Mouse (Mus musculus) T-helper 17 cell (primary cell): Measurements from ENCODE around the gene Dnm3.

Experiments used
- in situ Hi-C, 2 experiments: fragments of 300-600 bp; cut with MboI, MseI; formaldehyde crosslinking; loops; 1 replicate in 1 of 2; 2 replicates in 1 of 2; pipeline ENCODE4 v1.15.1; 2025; ENCODE audit warnings: high pct_unique_total_duplicates in 2 of 2

Gene Dnm3

GRCm38 (mm10) chr1:162477246-162478209 is at the start of gene Dnm3:
Gene Dnm3, minus strand, starts transcription at chr1:162478034.
- in situ Hi-C loops: no loop called here

- in situ Hi-C loops: no loop called here
Measured at GRCm38 (mm10) chr1:162515116-162515515, 37.3 kb upstream of the Dnm3 start.

- in situ Hi-C loops: no loop called here
Measured at GRCm38 (mm10) chr1:162510013-162510356, 32.2 kb upstream of the Dnm3 start.

GRCm38 (mm10) chr1:162509329-162510012 is 31.6 kb upstream of the Dnm3 start:
- in situ Hi-C loops: no loop called here

- in situ Hi-C loops: no loop called here
Measured at GRCm38 (mm10) chr1:162508211-162509005, 30.6 kb upstream of the Dnm3 start.

GRCm38 (mm10) chr1:162506516-162506915 is 28.7 kb upstream of the Dnm3 start:
- in situ Hi-C loops: no loop called here

- in situ Hi-C loops: no loop called here
Measured at GRCm38 (mm10) chr1:162505649-162506048, 27.8 kb upstream of the Dnm3 start.

- in situ Hi-C loops: no loop called here
Measured at GRCm38 (mm10) chr1:162476531-162477080, 1.2 kb downstream of the Dnm3 start.

- in situ Hi-C loops: no loop called here
Measured at GRCm38 (mm10) chr1:162472949-162473348, 4.9 kb downstream of the Dnm3 start.

GRCm38 (mm10) chr1:162471089-162471488 is 6.7 kb downstream of the Dnm3 start:
- in situ Hi-C loops: no loop called here

- in situ Hi-C loops: loop anchor here in 1 of 2 experiments (10.0 kb wide), 1 partner anchor 1975 kb away; no protein-coding TSS in a partner anchor
Measured at GRCm38 (mm10) chr1:162469752-162470280, 8.0 kb downstream of the Dnm3 start.

GRCm38 (mm10) chr1:162463676-162464075 is 14.2 kb downstream of the Dnm3 start:
- in situ Hi-C loops: loop anchor here in 1 of 2 experiments (10.0 kb wide), 1 partner anchor 1981 kb away; no protein-coding TSS in a partner anchor

GRCm38 (mm10) chr1:162458711-162459110 is 19.1 kb downstream of the Dnm3 start:
- in situ Hi-C loops: no loop called here

GRCm38 (mm10) chr1:162456861-162457260 is 21.0 kb downstream of the Dnm3 start:
- in situ Hi-C loops: no loop called here

GRCm38 (mm10) chr1:162456406-162456805 is 21.4 kb downstream of the Dnm3 start:
- in situ Hi-C loops: no loop called here

GRCm38 (mm10) chr1:162453578-162453977 is 24.3 kb downstream of the Dnm3 start:
- in situ Hi-C loops: no loop called here

GRCm38 (mm10) chr1:162453030-162453429 is 24.8 kb downstream of the Dnm3 start:
- in situ Hi-C loops: no loop called here

GRCm38 (mm10) chr1:162449161-162449909 is 28.5 kb downstream of the Dnm3 start:
- in situ Hi-C loops: no loop called here

- in situ Hi-C loops: no loop called here
Measured at GRCm38 (mm10) chr1:162444805-162445204, 33.0 kb downstream of the Dnm3 start.

- in situ Hi-C loops: no loop called here
Measured at GRCm38 (mm10) chr1:162439576-162439975, 38.3 kb downstream of the Dnm3 start.
